Mouse (Mus musculus): ENCODE results near the gene Hist1h3f.

DNA sequence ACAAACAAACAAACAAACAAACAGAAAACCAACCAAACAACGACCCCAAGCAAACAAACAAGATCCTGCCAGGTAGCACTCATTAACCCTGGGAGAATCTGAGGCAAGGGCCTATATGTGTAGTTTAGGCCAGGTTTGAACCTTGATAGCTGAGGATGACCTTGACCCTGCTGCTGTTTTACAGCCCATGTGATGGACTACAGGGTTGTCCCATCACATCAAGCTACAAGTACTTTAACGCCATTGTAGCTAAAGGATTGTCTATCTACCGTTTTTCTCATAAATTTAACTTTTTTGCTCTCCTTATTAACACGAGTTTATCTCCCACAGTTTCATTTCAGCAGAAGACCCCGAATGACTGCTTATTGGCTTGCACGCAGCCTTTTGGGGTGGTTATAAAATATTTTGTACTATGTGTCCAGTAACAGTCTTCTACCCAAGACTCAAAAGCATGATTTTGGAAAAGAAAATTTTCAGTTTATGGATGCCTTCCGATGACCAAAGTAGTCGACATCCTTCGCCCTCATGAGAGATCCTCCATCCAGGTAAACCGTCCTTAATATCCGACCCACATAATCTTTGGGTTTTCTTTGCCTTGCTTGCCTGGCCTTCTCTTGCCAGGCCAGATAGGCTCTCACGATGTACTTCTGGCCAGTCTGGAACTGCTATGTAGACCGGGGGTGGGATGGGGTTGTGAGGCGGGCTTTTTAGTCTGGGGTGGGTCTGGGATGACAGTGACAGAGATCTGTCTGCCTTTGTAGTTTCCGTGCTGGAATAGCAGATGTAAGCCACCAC lies 27.8 kb upstream of the Hist1h3f start:
- TF ChIP-seq CTCF (IDR thresholded peaks at IDR 0.05; ENCODE audit: extremely low read depth, insufficient read length, insufficient replicate concordance, low read depth, low read length) (no peak), POLR2A (IDR thresholded peaks at IDR 0.05; ENCODE audit: low read depth, low read length) (no peak)

Measured in small intestine, adult 2 months (tissue).